Mouse (Mus musculus) naive thymus-derived CD4-positive, alpha-beta T cell, adult 2 months (primary cell): Measurements from ENCODE around the gene Zfp229.
"Not testable (repeated sequence)": the region's sequence is repeated elsewhere in the genome, so short reads cannot be mapped to it uniquely, and the experiment has no call there.

ENCODE experiments used
- DNase-seq: peaks from one replicate; pipeline ENCODE4 v3.0.0-alpha.2; 2011; ENCODE audit warnings: low read depth

Gene Zfp229

DNA sequence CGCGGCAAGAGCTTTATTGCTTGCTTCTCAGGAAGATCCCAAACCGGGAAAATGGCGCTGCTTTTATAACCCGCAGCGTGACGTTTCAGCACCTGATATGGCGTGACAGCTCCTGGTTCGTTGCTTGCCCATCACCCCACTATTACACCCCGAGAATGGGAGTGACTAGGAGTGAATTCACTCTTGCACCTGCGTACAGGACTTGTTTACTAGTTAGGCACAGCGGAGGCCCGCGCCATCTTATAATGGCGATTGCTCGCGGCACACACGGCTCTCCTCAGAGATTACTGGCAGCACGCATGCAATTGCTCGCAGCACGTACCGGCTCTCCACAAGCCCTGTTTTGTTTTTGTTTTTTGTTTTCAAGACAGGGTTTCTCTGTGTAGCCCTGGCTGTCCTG lies at the start of gene Zfp229:
TSS of gene Zfp229 (plus strand) at position 301 of the 400 bp plus-strand sequence.
- not testable (repeated sequence) for DNase-seq

DNA sequence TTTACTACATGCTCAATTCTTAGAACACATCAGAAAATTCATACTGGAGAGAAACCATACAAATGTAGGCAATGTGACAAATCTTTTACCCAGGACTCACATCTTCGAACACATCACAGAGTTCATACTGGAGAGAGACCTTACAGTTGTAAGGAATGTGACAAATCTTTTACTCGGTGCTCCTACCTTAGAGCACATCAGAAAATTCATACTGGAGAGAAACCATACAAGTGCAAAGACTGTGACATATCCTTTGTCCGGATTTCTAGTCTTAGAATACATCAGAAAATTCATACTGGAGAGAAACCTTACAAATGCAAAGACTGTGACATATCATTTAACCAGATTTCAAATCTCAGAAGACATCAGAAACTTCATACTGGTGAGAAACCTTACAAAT lies 39.0 kb upstream of the Zfp229 start, which contains the start of gene Gm10226:
TSS of gene Gm10226 (plus strand) at position 301 of the 400 bp plus-strand sequence.
- DNase-seq: no peak

DNA sequence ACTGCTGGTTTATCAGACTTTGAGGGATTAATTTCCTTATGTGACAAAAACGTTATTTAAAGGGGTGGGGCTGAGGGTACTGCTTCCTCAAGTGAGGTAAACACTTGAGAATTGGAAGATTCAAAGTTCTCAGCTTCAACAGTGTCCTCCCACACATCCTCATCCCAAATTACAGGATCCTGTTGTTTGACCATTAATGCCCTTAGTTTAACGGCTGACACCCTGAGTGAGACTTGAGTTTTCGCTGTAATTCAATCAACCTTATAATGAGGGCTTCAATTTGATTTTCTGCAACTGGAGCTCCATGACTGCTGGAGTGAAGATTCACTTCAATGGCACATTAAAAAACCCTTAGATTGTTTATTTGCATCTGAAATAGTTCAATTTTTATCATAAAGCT lies 37.3 kb upstream of the Zfp229 start:
- no peak for DNase-seq

DNA sequence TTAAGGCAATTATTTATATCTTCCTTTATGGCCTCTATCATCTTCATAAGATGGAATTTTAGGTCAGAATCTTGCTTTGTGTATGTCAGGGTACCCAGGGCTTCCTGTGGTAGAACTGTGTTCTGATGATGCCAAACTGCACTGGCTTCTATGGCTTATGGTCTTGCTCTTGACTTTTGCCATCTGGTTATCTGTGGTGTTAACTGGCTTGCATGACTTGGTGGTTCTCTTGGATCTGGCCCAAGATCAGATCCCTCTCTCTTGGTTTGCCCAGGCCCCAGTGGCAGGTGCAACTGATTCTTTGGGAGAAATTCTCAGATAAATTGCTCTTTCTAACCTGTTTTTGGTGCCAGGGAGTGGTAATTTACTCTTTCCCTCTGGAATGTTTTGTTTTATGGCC lies 34.5 kb upstream of the Zfp229 start:
- DNase-seq: no peak

DNA sequence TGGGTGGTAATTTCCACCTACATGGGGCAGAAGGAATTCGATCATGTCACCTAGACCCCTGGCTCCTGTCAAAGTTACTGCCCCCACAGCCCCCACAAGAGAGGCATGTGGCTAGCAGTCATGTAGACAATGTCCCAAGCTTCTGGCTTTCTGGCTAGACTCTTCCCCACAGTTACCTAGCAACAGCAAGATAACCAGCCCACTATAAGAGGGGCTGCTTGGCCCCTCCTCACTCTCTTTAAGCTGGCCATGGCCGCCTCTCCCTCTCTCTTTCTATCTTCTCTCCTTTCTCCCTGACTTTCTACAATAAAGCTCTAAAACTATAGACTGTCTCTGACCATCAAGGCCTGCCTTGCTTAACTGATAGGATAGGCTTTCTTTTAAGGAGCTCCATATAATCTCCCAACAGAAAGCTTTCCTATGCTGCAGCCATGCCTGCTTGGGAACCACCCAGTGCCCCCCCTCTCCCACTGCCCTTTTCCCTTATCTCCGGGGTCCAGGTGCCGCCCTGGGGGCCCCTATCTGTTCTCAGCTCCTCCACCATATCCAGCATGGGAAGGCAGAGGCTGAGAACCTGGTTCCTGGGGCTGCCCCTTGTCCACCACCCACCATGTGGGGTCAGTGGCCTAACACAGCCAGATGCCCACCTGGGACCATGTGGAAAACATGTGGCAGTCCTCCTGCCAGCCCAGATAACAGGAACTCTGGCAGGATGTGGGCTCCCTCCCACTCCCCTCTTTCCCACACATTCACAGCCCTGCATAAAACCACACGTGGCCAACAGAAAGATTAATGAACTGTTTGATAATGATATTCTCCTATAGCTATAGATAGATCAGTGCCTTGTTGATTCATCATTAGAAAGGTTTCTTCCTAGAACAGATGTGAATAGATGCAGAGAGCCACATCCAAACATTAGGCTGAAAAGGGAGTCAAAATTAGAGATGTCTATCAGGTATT lies 28.0 kb upstream of the Zfp229 start:
- DNase-seq: no peak

DNA sequence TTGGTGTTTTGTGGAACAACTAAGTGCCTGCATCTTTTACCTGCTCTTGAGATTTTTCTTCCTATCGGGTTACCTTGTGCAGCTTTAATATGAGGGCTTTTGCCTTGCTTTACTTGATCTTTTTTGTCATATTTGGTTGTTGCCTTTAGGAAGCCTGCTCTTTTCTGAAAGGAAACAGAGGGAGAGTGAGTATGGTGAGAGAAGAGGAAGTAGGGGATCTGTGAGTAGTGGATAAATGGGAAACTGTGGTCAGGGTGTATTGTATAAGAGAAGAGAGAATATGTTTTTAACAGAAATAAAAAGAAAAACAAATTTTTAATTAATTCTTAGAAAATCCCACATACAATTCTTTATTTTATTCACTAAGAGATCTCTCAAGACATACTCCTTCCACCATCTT lies 27.2 kb upstream of the Zfp229 start:
- DNase-seq: no peak

DNA sequence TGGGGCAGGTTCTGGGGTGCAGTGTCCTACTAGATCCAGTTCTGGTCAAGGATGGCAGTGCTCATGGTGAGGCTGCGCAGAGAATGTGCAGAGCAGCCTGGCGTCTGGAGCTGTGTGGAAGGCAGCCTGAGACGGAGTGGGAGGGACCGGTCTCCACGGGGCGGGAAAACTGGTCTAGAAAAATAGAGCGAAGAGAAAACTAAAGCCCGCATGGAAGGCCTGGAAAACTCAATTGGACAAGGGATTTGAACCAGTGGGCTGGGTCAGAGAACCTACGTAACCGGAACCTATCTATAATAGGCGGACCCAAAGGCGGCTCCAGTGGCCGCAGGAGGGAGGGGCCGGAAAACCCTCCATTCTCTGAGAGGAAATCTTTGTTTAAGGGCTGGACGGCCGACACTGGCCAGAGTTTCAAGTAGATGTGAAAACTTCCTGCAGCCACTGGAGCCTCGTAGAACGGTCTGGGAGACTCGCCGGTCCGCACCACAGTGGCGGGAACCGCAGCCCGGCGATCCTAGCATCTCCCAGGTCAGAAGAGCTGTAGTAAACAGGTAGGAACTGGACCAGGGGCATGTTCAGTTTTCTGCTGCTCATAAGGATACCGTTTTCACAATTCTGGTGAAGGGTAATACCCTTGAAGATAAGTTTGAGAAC lies 23.1 kb upstream of the Zfp229 start, which contains the start of gene Zfp760:
TSS of gene Zfp760 (plus strand) at position 399 of the 654 bp plus-strand sequence.
- peak; percentile 44 for DNase-seq

DNA sequence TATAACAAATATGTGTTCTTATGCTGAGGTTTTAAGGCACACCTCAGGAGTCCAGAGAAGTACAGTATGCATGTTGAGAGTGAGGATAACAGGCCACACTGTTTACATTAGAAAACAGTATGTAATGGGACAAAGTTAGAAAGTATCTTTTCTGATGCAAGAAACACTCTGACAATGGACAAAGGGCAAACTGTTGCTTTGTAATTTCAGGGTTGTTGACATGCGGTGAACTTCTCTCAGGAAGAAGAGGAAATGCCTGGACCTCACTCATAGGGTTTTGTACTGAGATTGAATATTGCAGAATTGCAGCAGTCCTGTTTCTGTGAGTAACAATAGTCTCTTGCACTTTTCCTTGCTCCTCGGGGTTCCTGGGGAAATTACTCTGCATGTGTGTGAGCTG lies 22.2 kb upstream of the Zfp229 start:
- DNase-seq: peak; percentile 16

DNA sequence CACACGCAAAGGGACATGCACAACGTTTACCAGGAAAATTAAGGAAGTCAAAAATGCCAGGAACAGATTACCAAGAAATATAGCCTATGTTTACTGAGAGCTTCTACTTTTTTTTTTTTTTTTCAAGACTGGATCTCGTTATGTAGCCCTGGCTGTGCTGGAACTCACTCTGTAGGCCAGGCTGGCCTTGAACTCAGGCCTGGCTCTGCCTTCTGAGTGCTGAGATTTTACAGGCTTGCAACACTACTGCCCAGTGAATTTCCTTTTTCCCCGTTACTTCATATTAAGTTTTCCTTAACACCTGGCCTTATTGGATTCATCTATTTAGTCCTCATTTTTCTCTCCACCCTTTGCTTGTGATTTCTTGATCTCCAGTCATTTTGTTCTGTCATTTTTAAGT lies 2.5 kb downstream of the Zfp229 start:
- no peak for DNase-seq

DNA sequence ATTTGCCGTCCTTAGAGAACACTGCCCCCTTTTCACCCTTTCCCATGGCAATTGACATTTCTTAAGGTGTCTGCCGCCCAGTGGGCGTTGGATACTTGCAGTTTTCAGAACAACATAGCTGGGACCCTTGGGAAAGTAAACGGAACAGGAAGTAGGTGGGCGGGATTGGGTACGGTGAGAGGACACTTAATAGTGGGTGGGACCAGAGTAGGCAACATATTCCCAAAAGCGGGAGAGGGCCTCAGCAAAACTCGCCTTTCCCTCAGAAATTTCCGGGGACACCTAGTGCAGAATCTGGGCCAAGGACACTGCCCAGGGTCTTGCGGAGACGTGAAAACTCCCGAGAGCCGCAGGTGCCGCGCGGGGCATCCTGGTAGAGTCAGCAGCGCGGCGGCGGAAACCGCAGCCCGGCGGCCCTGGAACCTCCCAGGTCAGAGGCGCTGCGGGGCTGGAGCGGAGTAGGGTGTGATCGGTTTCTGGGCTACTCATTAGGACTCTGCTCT lies 3.0 kb downstream of the Zfp229 start:
- DNase-seq: peak; percentile 50

DNA sequence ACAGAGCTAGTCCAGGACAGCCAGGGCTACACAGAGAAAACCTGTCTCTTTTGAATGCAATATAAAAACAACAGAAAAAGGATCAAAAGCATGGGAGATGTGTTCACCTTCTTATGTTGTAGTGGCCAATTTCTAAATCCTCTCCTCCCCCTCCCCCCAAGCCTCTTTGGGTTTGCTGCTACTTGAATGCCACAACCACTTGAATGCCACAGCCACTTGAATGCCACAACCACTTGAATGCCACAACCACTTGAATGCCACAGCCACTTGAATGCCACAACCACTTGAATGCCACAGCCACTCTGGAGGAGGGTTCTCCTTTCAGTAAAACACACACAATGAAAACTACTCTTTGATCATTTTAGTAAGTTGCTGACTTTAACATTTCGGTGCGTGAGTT lies 22.2 kb downstream of the Zfp229 start:
- no peak for DNase-seq

DNA sequence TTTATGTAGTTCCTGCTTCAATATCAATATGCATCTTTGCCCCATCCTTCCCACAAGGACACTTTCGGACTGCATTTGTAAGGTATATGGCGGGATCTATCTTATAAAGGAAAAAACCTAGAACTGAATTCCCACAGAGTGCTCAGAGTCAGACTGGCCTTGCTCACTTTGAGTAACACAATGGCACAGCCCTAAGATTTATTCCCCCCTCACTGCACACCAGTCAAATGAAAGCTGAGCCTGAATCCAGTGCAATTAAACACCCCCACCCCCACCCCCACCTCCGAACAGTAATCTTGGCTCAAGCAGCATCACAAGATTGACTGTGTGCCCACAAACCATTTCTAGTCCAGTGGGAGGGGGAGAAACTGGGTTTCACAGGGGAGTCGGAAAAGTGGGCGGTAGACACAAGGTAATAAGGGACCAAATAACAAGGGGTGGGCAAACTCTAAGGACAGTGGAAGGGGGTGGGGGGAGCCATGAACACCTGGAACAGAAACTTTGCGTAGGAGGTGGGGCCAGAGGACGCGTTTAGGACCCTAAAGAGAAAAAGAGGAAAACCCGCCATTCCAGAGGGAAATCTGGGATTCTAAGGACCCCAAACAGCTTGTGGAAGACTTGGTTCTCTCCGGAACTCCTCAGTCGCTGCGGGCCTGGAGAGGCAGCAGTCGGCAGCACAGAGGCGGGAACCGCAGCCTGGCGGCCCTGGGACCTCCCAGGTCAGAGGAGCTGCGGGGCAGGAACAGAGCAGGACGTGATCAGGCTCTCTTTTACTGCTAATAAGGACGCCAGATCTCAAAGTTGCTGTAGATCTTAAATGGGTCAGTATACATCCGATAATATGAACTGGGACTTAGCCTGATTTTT lies 23.0 kb downstream of the Zfp229 start:
- no peak for DNase-seq

DNA sequence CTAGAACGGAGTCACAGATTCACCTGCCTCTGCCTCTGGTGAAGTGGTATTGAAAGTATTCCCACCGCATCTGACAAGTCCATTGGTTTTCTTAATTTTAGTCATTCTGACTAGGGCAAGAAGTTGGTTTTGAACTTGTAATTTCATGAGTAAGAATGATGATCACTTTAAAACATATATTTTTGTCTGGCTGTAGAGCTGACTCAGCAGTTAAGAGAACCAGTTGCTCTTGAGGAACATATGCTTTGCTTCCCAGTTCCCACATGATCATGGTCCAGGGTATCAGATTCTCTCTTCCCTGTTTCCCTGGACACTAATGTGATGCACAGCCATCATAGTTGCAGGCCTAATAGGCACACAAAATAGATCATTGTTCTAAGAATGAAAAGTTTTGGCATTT lies 39.7 kb downstream of the Zfp229 start:
- DNase-seq: no peak

DNA sequence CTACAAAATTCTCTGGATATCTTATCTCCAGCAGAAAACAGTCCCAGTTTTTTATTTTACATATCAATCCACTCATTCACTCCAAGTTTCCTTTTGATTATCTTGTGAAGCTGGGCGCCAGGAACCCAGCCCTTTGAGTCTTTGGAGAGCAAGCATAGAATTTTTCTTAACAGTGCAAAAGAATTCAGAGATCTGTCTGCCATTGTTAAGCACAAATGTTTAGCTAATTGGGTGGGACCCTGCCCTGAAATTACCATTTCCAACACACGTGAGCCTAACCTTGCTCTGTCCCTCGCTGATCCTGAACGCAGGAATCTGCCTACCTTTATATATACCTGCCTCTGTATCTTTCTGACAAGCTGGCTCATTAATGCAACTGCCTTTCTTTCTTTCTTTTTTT lies 61.7 kb downstream of the Zfp229 start:
- no peak for DNase-seq

DNA sequence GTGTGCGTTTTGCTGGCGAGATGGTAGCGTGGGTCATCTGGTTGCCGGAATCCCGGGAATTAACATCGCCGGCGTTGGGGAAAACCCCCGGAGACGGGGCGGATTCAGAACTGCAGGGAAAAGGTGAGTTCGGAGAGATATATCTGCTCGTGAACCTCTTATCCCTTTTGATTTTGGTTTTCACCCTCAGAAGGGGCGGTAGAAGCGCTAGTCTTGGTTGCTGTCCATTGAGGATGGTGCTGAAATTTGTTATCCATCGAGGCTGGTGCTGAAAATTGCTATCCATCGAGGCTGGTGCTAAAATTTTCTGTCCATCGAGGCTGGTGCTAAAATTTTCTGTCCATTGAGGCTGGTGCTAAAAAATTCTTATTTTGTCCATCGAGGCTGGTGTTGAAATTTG lies 70.8 kb downstream of the Zfp229 start:
- not testable (repeated sequence) for DNase-seq
